Mouse (Mus musculus): ENCODE measurements around the gene Gucy2c. TPM values are rescaled to one million over a fixed set of nuclear protein-coding genes. Genes with fewer than 3 reads are reported as not detected.

Gucy2c gene
- polyA plus RNA-seq, 1 experiment from 2014 or later = 75.1 TPM

- no peaks in the 10 kb centered on the region for H3K36me3 ChIP-seq
- H3K27ac ChIP-seq = no peak overlapping the region
- no peaks in the 10 kb centered on the region for H3K4me1 ChIP-seq (replicated peaks)
- no peak overlapping the region for H3K9ac ChIP-seq
- no peak overlapping the region for H3K4me3 ChIP-seq (replicated peaks)
- H3K9me3 ChIP-seq = no peaks in the 10 kb centered on the region
- H3K4me2 ChIP-seq (replicated peaks) = no peak overlapping the region
- no peak for ATAC-seq
- no peaks in the 10 kb centered on the region for H3K27me3 ChIP-seq (replicated peaks)
- 90% methylated on average over 15 of the region's 15 CpGs for WGBS
Observed at GRCm38 (mm10) chr6:136720436-136720835, 61.1 kb downstream of the Gucy2c start.

DNA sequence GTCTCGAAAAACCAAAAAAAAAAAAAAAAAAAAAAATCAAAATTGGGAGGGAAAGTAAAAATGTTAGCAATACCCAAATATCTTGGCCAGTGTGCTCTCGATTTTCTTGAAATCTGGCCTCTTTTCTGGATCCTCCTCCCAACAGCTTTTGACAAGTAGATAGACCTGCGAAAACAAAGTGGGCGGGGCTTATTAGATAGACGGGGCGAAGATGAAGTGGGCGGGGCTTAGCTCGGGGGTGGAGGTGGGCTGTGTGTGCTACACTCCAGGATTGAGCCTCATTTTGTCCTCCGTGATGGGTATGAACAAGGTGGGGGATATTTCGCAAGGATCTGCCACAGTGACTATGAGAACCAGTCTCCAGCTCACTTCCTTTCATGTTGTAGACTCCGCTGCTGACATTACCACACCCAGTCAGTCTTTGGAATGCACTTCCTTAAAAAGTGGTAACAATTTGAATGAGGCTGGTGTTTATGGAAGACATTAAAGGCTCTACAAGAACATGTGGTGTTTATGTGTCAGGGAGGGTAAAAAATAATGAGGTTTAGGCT lies 65.6 kb downstream of the Gucy2c start:
- Histone ChIP-seq H3K4me2 (replicated peaks) (no peak overlapping the region), H3K4me3 (replicated peaks) (no peak overlapping the region), H3K36me3 (no peaks in the 10 kb centered on the region), H3K4me1 (replicated peaks) (no peaks in the 10 kb centered on the region), H3K27ac (no peak overlapping the region), H3K9me3 (no peaks in the 10 kb centered on the region), H3K9ac (no peak overlapping the region), H3K27me3 (replicated peaks) (no peaks in the 10 kb centered on the region)
- 85% methylated on average over 10 of the region's 11 CpGs for WGBS
- ATAC-seq = no peak

DNA sequence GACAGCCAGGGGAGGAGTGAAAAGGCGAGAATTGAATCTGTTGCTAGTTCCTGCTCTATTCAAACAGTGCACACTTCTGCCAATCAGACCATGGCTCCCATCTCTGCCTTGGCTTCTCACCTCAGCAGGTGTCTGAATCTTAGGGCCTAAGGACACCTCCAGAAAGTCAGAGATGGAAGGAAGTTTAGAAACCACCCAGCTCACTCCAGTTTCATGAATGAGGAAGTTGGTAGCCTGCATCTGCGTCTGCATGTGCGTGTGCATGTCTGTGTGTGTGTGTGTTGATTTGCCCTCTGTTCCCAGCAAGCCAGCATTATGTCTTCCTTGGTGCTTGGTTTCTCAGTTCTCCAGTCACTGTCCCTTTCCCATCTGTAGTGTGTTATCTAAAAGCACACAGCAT lies 67.5 kb downstream of the Gucy2c start:
- Histone ChIP-seq H3K4me3 (replicated peaks) (no peak overlapping the region), H3K4me1 (replicated peaks) (no peaks in the 10 kb centered on the region), H3K9ac (no peak overlapping the region), H3K27ac (no peak overlapping the region), H3K27me3 (replicated peaks) (no peaks in the 10 kb centered on the region), H3K9me3 (no peaks in the 10 kb centered on the region), H3K36me3 (0 out of 2 replicates have a peak, but pooled peaks cover 4% of the 10 kb centered on the region), H3K4me2 (replicated peaks) (no peak overlapping the region)
- WGBS = 83% methylated on average over 3 of the region's 3 CpGs
- no peak for ATAC-seq

GRCm38 (mm10) chr6:136710408-136710807 lies 71.2 kb downstream of the Gucy2c start:
- no peaks in the 10 kb centered on the region for H3K9me3 ChIP-seq
- H3K36me3 ChIP-seq = 0 out of 2 replicates have a peak, but pooled peaks cover 4% of the 10 kb centered on the region
- 87% methylated on average over 5 of the region's 5 CpGs for WGBS
- H3K9ac ChIP-seq = no peak overlapping the region
- H3K27me3 ChIP-seq (replicated peaks) = no peaks in the 10 kb centered on the region
- H3K4me3 ChIP-seq (replicated peaks) = no peak overlapping the region
- ATAC-seq = no peak
- H3K4me2 ChIP-seq (replicated peaks) = no peak overlapping the region
- no peaks in the 10 kb centered on the region for H3K4me1 ChIP-seq (replicated peaks)
- H3K27ac ChIP-seq = no peak overlapping the region

- Histone ChIP-seq H3K36me3 (0 out of 2 replicates have a peak, but pooled peaks cover 4% of the 10 kb centered on the region), H3K9ac (no peak overlapping the region), H3K27ac (no peak overlapping the region), H3K4me3 (replicated peaks) (no peak overlapping the region), H3K9me3 (no peaks in the 10 kb centered on the region), H3K4me2 (replicated peaks) (no peak overlapping the region), H3K4me1 (replicated peaks) (no peaks in the 10 kb centered on the region), H3K27me3 (replicated peaks) (no peaks in the 10 kb centered on the region)
- 77% methylated on average over 6 of the region's 6 CpGs for WGBS
- ATAC-seq = no peak
Observed at GRCm38 (mm10) chr6:136708597-136708996, 73.0 kb downstream of the Gucy2c start.

DNA sequence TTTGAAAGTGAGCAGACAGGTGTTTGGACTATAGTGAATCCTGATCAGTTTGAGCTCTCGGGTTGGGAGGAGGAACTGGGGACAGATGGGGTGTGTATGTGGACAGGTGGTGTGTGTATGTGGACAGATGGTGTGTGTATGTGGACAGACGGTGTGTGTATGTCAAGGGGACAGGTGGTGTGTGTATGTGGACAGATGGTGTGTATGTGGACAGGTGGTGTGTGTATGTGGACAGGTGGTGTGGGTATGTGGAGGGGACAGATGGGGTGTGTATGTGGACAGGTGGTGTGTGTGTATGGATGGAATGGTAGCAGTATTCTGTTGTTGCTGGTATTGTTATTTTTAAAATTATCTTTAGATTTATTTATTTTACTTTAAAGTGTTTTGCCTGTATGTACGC lies 79.7 kb downstream of the Gucy2c start:
- Histone ChIP-seq H3K4me3 (replicated peaks) (no peak overlapping the region), H3K4me1 (replicated peaks) (no peaks in the 10 kb centered on the region), H3K4me2 (replicated peaks) (no peak overlapping the region), H3K27ac (no peak overlapping the region), H3K9me3 (no peaks in the 10 kb centered on the region), H3K9ac (no peak overlapping the region), H3K36me3 (peaks cover 6% of the 10 kb centered on the region; the same call in 1 of the 2 replicates), H3K27me3 (replicated peaks) (no peaks in the 10 kb centered on the region)
- no peak for ATAC-seq
- WGBS = 82% methylated on average over 3 of the region's 3 CpGs

GRCm38 (mm10) chr6:136701185-136701584 lies 80.4 kb downstream of the Gucy2c start:
- 80% methylated on average over 5 of the region's 5 CpGs for WGBS
- Histone ChIP-seq H3K9ac (no peak overlapping the region), H3K27ac (no peak overlapping the region), H3K27me3 (replicated peaks) (no peaks in the 10 kb centered on the region), H3K4me1 (replicated peaks) (no peaks in the 10 kb centered on the region), H3K4me3 (replicated peaks) (no peak overlapping the region), H3K36me3 (peaks cover 6% of the 10 kb centered on the region; the same call in 1 of the 2 replicates), H3K4me2 (replicated peaks) (no peak overlapping the region), H3K9me3 (no peaks in the 10 kb centered on the region)
- ATAC-seq = no peak

- no peaks in the 10 kb centered on the region for H3K9me3 ChIP-seq
- no peak overlapping the region for H3K4me2 ChIP-seq (replicated peaks)
- H3K9ac ChIP-seq = no peak overlapping the region
- ATAC-seq = no peak
- H3K27me3 ChIP-seq (replicated peaks) = no peaks in the 10 kb centered on the region
- no peak overlapping the region for H3K27ac ChIP-seq
- WGBS = 95% methylated on average over 6 of the region's 6 CpGs
- no peaks in the 10 kb centered on the region for H3K36me3 ChIP-seq
- H3K4me1 ChIP-seq (replicated peaks) = 0 out of 2 replicates have a peak, but pooled peaks cover 5% of the 10 kb centered on the region
- no peak overlapping the region for H3K4me3 ChIP-seq (replicated peaks)
Observed at GRCm38 (mm10) chr6:136691314-136691713, 90.3 kb downstream of the Gucy2c start.

GRCm38 (mm10) chr6:136690527-136690926 lies 91.0 kb downstream of the Gucy2c start:
- H3K9ac ChIP-seq = no peak overlapping the region

DNA sequence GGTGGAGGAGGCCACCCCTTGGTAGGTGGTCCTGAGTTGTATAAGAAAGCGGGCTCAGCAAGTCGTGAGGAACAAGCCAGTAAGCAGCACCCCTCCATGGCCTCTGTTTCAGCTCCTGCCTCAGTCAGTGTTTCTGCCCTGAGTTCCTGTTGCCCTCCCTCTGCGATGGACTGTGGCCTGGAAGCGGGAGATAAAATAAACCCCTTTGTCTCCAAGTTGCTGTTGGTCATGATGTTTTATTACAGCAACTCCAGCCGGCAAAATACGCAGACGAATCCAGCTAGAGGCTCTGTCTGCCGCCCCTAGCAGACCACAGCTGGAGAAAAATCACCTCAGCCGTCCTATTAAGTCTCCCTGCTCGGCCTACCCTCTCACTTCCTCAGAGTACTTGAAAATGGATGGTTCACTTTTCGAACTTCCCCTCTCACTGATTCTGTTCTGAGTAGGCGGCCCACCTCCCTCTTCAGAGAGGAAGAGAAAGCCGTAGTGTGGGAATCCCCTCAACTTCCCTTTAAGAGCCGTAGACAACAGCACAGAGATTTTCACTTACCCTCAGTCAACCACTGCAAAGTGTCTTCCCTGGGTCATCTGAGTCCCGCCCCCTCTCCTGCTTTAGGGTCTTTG lies 91.7 kb downstream of the Gucy2c start:
- no peaks in the 10 kb centered on the region for H3K9me3 ChIP-seq
- H3K4me1 ChIP-seq (replicated peaks) = 0 out of 2 replicates have a peak, but pooled peaks cover 5% of the 10 kb centered on the region
- H3K4me3 ChIP-seq (replicated peaks) = no peak overlapping the region
- peak overlapping the region; percentile 1; the same call in 1 of the 2 replicates for H3K27ac ChIP-seq
- H3K36me3 ChIP-seq = no peaks in the 10 kb centered on the region
- ATAC-seq = no peak
- 39% methylated on average over 15 of the region's 15 CpGs for WGBS
- no peak overlapping the region for H3K4me2 ChIP-seq (replicated peaks)
- H3K9ac ChIP-seq = no peak overlapping the region
- no peaks in the 10 kb centered on the region for H3K27me3 ChIP-seq (replicated peaks)

More at GRCm38 (mm10) chr6:136690527-136690926, 91.0 kb downstream of the Gucy2c start:
- Histone ChIP-seq H3K27me3 (replicated peaks) (no peaks in the 10 kb centered on the region), H3K4me2 (replicated peaks) (no peak overlapping the region), H3K4me1 (replicated peaks) (0 out of 2 replicates have a peak, but pooled peaks cover 5% of the 10 kb centered on the region), H3K36me3 (no peaks in the 10 kb centered on the region), H3K4me3 (replicated peaks) (no peak overlapping the region), H3K27ac (0 out of 2 replicates have a peak overlapping the region, but pooled peaks have one; percentile 1), H3K9me3 (no peaks in the 10 kb centered on the region)
- ATAC-seq = no peak
- 84% methylated on average over 5 of the region's 5 CpGs for WGBS

DNA sequence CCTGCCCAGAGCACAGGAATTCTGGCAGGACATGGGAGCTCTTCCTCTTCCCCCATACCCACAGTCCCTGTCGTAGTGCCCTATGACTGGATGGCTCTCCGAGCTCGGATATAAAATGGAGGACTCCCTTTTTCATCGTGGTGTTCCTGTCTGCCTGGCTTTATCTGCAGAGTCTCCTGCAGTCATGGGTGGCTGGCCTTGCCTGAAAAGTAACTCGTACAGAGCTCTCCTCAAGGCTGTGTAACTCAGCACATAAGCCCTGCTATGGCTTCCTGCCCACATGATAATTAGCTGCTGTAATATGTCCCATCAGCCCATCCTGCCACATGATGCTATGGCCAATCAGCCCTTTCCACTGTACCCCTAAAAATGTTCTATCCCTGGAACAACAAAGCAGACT lies 96.1 kb downstream of the Gucy2c start:
- H3K4me3 ChIP-seq (replicated peaks) = no peak overlapping the region
- no peaks in the 10 kb centered on the region for H3K9me3 ChIP-seq
- 0 out of 2 replicates have a peak, but pooled peaks cover 5% of the 10 kb centered on the region for H3K4me1 ChIP-seq (replicated peaks)
- no peak for ATAC-seq
- no peaks in the 10 kb centered on the region for H3K27me3 ChIP-seq (replicated peaks)
- H3K27ac ChIP-seq = no peak overlapping the region
- no peaks in the 10 kb centered on the region for H3K36me3 ChIP-seq
- no peak overlapping the region for H3K4me2 ChIP-seq (replicated peaks)
- WGBS = 76% methylated on average over 5 of the region's 5 CpGs
- no peak overlapping the region for H3K9ac ChIP-seq

DNA sequence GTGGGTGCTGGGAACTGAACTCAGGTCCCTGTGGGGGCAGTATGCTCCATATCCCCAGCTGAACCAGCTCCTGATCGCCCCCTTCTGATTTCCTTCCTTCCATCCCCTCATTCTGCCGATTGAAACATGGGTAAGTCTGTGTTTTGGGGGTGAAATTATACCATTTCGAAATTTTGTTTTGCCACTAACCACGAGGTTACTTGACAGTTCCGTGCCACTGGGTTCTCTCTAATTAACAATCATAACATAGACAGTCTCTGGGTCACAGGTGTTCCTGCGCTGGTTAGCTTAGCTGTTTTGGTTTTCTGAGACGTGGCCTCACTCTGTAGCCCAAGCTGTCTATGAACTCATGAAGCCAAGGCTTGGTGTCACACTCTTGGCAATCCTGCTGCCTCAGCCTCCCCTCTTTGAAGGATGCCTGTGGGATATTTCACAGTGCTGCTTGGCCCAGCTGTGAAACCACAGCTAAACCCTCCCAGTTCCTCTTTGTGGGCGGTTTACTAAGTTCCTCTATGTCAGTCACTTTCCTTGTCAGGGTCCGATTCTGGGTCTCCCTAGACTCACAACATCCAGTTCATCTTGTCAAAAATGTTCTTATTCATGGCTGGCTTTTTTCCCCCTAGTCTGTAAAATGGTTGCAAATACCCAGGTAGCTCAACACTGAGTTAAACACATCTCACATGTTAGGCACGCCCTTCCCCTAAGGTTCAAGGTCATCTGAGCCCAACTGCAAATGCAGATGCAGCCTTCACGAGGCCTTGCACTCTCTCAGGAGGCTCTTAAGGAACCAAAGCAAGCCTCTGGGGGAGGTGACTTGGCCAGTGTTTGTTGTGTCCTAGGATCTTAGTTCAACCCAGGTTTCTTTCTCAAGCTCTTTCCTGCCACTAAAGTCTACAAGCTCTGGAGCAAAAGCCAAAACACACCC lies 97.9 kb downstream of the Gucy2c start:
- no peaks in the 10 kb centered on the region for H3K4me1 ChIP-seq (replicated peaks)
- ATAC-seq = no peak
- 82% methylated on average over 11 of the region's 11 CpGs for WGBS

More for the DNA sequence above, 97.9 kb downstream of the Gucy2c start:
- Histone ChIP-seq H3K27ac (no peak overlapping the region), H3K4me2 (replicated peaks) (no peak overlapping the region), H3K36me3 (no peaks in the 10 kb centered on the region), H3K4me3 (replicated peaks) (no peak overlapping the region), H3K9ac (no peak overlapping the region), H3K27me3 (replicated peaks) (no peaks in the 10 kb centered on the region), H3K9me3 (no peaks in the 10 kb centered on the region)
